Mouse (Mus musculus) heart, embryonic 13.5 days (tissue): Measurements from ENCODE around the gene Rpl35a. TPM values are rescaled to one million over a fixed set of nuclear protein-coding genes. Genes with fewer than 3 reads are reported as not detected.
"Not testable (repeated sequence)": the region's sequence is repeated elsewhere in the genome, so short reads cannot be mapped to it uniquely, and the experiment has no call there.

Experiments
- ATAC-seq: fragments of 200-750 bp; cut with Nextera tagmentation; 2 replicates; pipeline ENCODE4 v1.8.0; 2017; ENCODE audit warnings: moderate TSS enrichment; ENCODE audit not compliant: insufficient number of reproducible peaks, low FRiP score, low TSS enrichment; ENCODE audit errors: extremely low read depth
- H3K27ac ChIP-seq: fragments of 300-500 bp; sonication (generic); replicated peaks from 2 replicates; pipeline ENCODE4 v1.5.1; 2015; ENCODE audit warnings: moderate library complexity, mild to moderate bottlenecking, inconsistent platforms
- H3K27me3 ChIP-seq: fragments of 300-500 bp; sonication (generic); replicated peaks from 2 replicates; pipeline ENCODE4 v1.6.1; 2015; ENCODE audit warnings: mild to moderate bottlenecking, inconsistent platforms
- H3K36me3 ChIP-seq: fragments of 300-500 bp; sonication (generic); 2 replicates; pipeline ENCODE4 v1.6.1; 2015; ENCODE audit warnings: mild to moderate bottlenecking, inconsistent platforms
- H3K4me1 ChIP-seq: fragments of 300-500 bp; sonication (generic); 2 replicates; pipeline ENCODE4 v1.6.1; 2015; ENCODE audit warnings: inconsistent platforms
- H3K4me2 ChIP-seq: fragments of 300-500 bp; sonication (generic); 2 replicates; pipeline ENCODE4 v1.6.1; 2015; ENCODE audit warnings: inconsistent platforms, mild to moderate bottlenecking, moderate library complexity
- H3K4me3 ChIP-seq: fragments of 300-500 bp; sonication (generic); 2 replicates; pipeline ENCODE4 v1.5.1; 2015; ENCODE audit warnings: moderate library complexity, mild to moderate bottlenecking, inconsistent platforms
- H3K9ac ChIP-seq: fragments of 300-500 bp; sonication (generic); 2 replicates; pipeline ENCODE4 v1.6.1; 2015; ENCODE audit warnings: inconsistent platforms, mild to moderate bottlenecking, moderate library complexity
- H3K9me3 ChIP-seq: fragments of 300-500 bp; sonication (generic); 2 replicates; pipeline ENCODE4 v1.6.1; 2016; ENCODE audit warnings: inconsistent platforms
- WGBS: fragments of 180-500 bp; shearing (Covaris S2); methylation state at CpG from one replicate; pipeline ENCODE4 v1.1.7; 2015; ENCODE audit warnings: mixed read lengths; 5-methylcytosine and 5-hydroxymethylcytosine counted together
- polyA plus RNA-seq: library from polyadenylated mRNA; unstranded; fragments of >200 nt; fragmentation: Nextera tagmentation; extraction: Ambion mirVana; gene quantifications from 2 replicates; pipeline ENCODE4 v1.2.1, GENCODE M21; 2015

The Rpl35a gene
- polyA plus RNA-seq, 1 experiment from 2014 or later = 652 TPM

GRCm38 (mm10) chr16:33023750-33024149 is 32.5 kb upstream of the Rpl35a start:
- Histone ChIP-seq H3K4me2 (no peak overlapping the region), H3K9ac (no peak overlapping the region), H3K27ac (no peak overlapping the region), H3K9me3 (no peaks in the 10 kb centered on the region), H3K4me1 (no peaks in the 10 kb centered on the region), H3K27me3 (no peaks in the 10 kb centered on the region), H3K36me3 (no peaks in the 10 kb centered on the region), H3K4me3 (no peak overlapping the region)
- 7% methylated on average over 4 of the region's 4 CpGs for WGBS
- no peak for ATAC-seq

DNA sequence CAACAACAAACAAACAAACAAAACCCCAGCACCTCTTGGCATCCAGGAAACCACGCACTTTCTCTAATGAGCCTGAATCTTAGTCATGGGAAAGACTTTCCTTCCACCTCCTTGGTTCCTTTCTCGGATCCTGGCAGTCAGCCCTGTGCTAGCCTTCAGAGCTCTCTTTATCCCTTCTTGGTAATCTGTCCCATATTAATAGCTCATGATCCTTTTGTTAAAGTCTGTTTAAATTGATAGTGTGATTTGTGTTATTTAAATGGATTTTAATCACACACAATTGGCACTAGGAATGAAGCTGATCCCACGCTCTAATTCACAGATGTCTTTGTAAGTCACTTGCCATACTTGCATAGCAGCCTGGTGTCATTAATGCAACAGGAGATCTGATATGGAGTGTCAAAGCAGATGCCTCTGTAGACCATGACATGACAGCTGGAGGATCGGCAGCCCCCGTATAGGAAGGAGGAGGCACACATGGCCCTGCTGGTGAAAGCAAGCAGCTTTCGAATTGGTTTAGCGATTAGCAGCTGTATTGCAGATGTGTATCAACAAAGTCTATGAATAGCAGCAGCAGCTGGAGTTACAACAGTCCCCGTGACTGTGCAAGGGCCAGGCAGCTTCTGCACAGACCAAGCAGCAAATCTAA is 31.7 kb upstream of the Rpl35a start:
- Histone ChIP-seq H3K27ac (no peak overlapping the region), H3K9me3 (no peaks in the 10 kb centered on the region), H3K4me2 (no peak overlapping the region), H3K27me3 (no peaks in the 10 kb centered on the region), H3K4me3 (no peak overlapping the region), H3K9ac (peak overlapping the region; percentile 24; the same call in 1 of the 2 replicates), H3K4me1 (no peaks in the 10 kb centered on the region), H3K36me3 (no peaks in the 10 kb centered on the region)
- 62% methylated on average over 8 of the region's 8 CpGs for WGBS
- ATAC-seq = no peak

GRCm38 (mm10) chr16:33026357-33026756 is 29.9 kb upstream of the Rpl35a start:
- Histone ChIP-seq H3K4me3 (no peak overlapping the region), H3K9me3 (no peaks in the 10 kb centered on the region), H3K27me3 (no peaks in the 10 kb centered on the region), H3K9ac (no peak overlapping the region), H3K36me3 (no peaks in the 10 kb centered on the region), H3K4me1 (no peaks in the 10 kb centered on the region), H3K27ac (no peak overlapping the region), H3K4me2 (no peak overlapping the region)
- WGBS = 77% methylated on average over 7 of the region's 7 CpGs
- ATAC-seq = no peak

- Histone ChIP-seq H3K27ac (no peak overlapping the region), H3K4me1 (peaks cover 4% of the 10 kb centered on the region; the same call in 1 of the 2 replicates), H3K4me2 (no peak overlapping the region), H3K9me3 (no peaks in the 10 kb centered on the region), H3K27me3 (no peaks in the 10 kb centered on the region), H3K36me3 (no peaks in the 10 kb centered on the region), H3K4me3 (no peak overlapping the region), H3K9ac (no peak overlapping the region)
- no peak for ATAC-seq
- 60% methylated on average over 4 of the region's 4 CpGs for WGBS
These were observed 20.2 kb upstream of the Rpl35a start for GRCm38 (mm10) chr16:33036006-33036405.

- Histone ChIP-seq H3K4me1 (no peaks in the 10 kb centered on the region), H3K9me3 (no peaks in the 10 kb centered on the region), H3K9ac (no peak overlapping the region), H3K4me2 (no peak overlapping the region), H3K4me3 (no peak overlapping the region), H3K36me3 (no peaks in the 10 kb centered on the region), H3K27me3 (no peaks in the 10 kb centered on the region), H3K27ac (peak overlapping the region; percentile 28)
- 71% methylated on average over 1 of the region's 1 CpGs for WGBS
- ATAC-seq = no peak
These were observed 13.6 kb upstream of the Rpl35a start for GRCm38 (mm10) chr16:33042682-33043081.

- Histone ChIP-seq H3K9ac (no peak overlapping the region), H3K27ac (peak overlapping the region; percentile 28), H3K36me3 (no peaks in the 10 kb centered on the region), H3K9me3 (no peaks in the 10 kb centered on the region), H3K27me3 (no peaks in the 10 kb centered on the region), H3K4me3 (no peak overlapping the region), H3K4me1 (no peaks in the 10 kb centered on the region), H3K4me2 (no peak overlapping the region)
- WGBS = 58% methylated on average over 2 of the region's 2 CpGs
- ATAC-seq = no peak
These were observed 13.0 kb upstream of the Rpl35a start for GRCm38 (mm10) chr16:33043268-33043667.

GRCm38 (mm10) chr16:33048004-33048403 is 8.2 kb upstream of the Rpl35a start:
- Histone ChIP-seq H3K4me3 (no peak overlapping the region), H3K27me3 (no peaks in the 10 kb centered on the region), H3K36me3 (no peaks in the 10 kb centered on the region), H3K9me3 (no peaks in the 10 kb centered on the region), H3K4me2 (no peak overlapping the region), H3K4me1 (no peaks in the 10 kb centered on the region), H3K9ac (no peak overlapping the region), H3K27ac (no peak overlapping the region)
- WGBS = 87% methylated on average over 1 of the region's 1 CpGs
- no peak for ATAC-seq

- no peaks in the 10 kb centered on the region for H3K9me3 ChIP-seq
- no peaks in the 10 kb centered on the region for H3K4me1 ChIP-seq
- H3K27ac ChIP-seq = no peak overlapping the region
- WGBS = 62% methylated on average over 2 of the region's 2 CpGs
- H3K9ac ChIP-seq = no peak overlapping the region
- no peaks in the 10 kb centered on the region for H3K36me3 ChIP-seq
- ATAC-seq = no peak
- no peaks in the 10 kb centered on the region for H3K27me3 ChIP-seq
- H3K4me3 ChIP-seq = no peak overlapping the region
- no peak overlapping the region for H3K4me2 ChIP-seq
These were observed 7.6 kb upstream of the Rpl35a start for GRCm38 (mm10) chr16:33048686-33049085.

- Histone ChIP-seq H3K27me3 (no peaks in the 10 kb centered on the region), H3K27ac (no peak overlapping the region), H3K4me2 (no peak overlapping the region), H3K4me1 (no peaks in the 10 kb centered on the region), H3K4me3 (no peak overlapping the region), H3K9me3 (no peaks in the 10 kb centered on the region), H3K9ac (no peak overlapping the region), H3K36me3 (no peaks in the 10 kb centered on the region)
- ATAC-seq = no peak; the same call in 1 of the 2 replicates
- 86% methylated on average over 16 of the region's 16 CpGs for WGBS
These were observed 6.4 kb upstream of the Rpl35a start for GRCm38 (mm10) chr16:33049809-33050208.

DNA sequence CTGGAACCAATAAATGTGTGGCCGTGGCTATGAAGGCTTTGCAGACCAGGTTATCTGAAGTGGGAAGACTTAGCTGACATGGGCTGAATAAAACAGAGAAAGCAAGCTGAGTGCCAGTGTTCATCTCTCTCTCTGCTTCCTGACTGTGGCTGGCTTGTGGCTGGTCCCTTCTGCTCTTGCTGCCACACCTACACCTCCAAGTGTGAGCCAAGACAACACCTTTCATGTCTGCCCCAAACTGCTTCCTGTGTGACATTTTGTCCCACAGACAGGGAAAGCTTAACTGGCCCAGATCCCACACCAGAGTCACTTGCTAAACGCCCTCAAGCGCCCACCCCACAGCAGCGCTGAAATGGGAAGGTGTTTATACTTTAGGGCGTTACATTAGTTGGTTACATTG is 3.1 kb upstream of the Rpl35a start:
- WGBS = 62% methylated on average over 5 of the region's 5 CpGs
- Histone ChIP-seq H3K4me2 (no peak overlapping the region), H3K9me3 (no peaks in the 10 kb centered on the region), H3K4me3 (no peak overlapping the region), H3K4me1 (peaks cover 14% of the 10 kb centered on the region), H3K36me3 (peaks cover 4% of the 10 kb centered on the region), H3K27ac (no peak overlapping the region), H3K27me3 (no peaks in the 10 kb centered on the region), H3K9ac (no peak overlapping the region)
- no peak for ATAC-seq

DNA sequence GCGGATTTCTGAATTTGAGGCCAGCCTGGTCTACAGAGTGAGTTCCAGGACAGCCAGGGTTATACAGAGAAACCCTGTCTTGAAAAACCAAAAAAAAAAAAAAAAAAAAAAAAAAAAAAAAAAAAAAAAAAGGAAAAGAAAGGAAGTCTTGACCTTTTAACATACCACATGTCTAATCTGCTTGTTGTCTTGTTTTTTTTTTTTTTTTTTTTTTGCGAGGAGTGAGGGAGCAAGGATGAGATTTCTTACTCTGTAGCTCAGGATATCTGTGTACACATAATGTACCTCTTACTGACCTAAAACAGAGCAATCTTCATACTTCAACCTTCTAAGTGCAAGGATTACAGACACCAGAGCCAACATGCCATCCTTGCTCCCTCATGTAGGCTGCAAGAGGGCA is 1.3 kb upstream of the Rpl35a start:
- not testable (repeated sequence) for H3K27ac ChIP-seq, H3K4me2 ChIP-seq, H3K4me3 ChIP-seq, ATAC-seq, H3K9me3 ChIP-seq, H3K9ac ChIP-seq, H3K27me3 ChIP-seq
- 67% methylated on average over 2 of the region's 2 CpGs for WGBS
- peaks cover 27% of the 10 kb centered on the region for H3K4me1 ChIP-seq
- peaks cover 22% of the 10 kb centered on the region for H3K36me3 ChIP-seq

DNA sequence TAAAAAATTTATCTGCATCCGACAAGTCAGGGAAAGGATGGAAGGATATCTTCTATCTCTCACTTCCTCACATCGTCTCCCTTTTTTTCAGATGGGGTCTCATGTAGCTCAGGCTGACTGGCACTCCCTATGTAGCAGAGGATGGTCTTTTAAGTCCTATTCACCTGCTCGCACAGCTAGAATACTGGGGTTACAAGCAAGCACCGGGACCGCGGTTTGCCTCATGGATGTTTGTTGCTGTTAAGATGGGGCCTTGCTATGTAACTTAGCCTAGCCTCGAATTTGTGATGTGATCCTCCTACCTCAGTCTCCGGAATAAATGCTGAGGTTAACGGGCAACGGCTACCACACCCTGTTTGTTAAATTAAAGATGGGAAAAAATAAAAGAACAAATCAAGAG is 598 bp upstream of the Rpl35a start:
- H3K9me3 ChIP-seq = no peaks in the 10 kb centered on the region
- peak overlapping the region; percentile 96 for H3K4me3 ChIP-seq
- H3K4me1 ChIP-seq = peaks cover 29% of the 10 kb centered on the region
- H3K9ac ChIP-seq = peak overlapping the region; percentile 99
- 22% methylated on average over 10 of the region's 10 CpGs for WGBS
- H3K36me3 ChIP-seq = peaks cover 29% of the 10 kb centered on the region
- H3K4me2 ChIP-seq = peak overlapping the region; percentile 86
- no peak overlapping the region for H3K27ac ChIP-seq
- no peaks in the 10 kb centered on the region for H3K27me3 ChIP-seq
- ATAC-seq = no peak
